Mouse (Mus musculus) embryonic fibroblast, embryonic 13.5 days (primary cell): ENCODE results near the gene Ap3m1. TPM values are rescaled to one million over a fixed set of nuclear protein-coding genes. Genes with fewer than 3 reads are reported as not detected.

Experiments used
- H3K27ac ChIP-seq: 2 replicates; pipeline ENCODE4 v1.5.1; 2012; ENCODE audit warnings: low read length, control low read depth, inconsistent platforms; ENCODE audit not compliant: insufficient read depth
- H3K4me1 ChIP-seq: 2 replicates; pipeline ENCODE4 v1.6.1; 2011; ENCODE audit warnings: low read length; ENCODE audit not compliant: control insufficient read depth, insufficient read depth
- H3K4me3 ChIP-seq: 2 replicates; pipeline ENCODE4 v1.5.1; 2011; ENCODE audit warnings: mild to moderate bottlenecking, control low read depth, low read length; ENCODE audit not compliant: insufficient read depth
- CTCF ChIP-seq: IDR thresholded peaks from 2 replicates; pipeline ENCODE4 v1.5.1; 2011; ENCODE audit warnings: mild to moderate bottlenecking, control low read depth, low read length, moderate library complexity, borderline replicate concordance; ENCODE audit not compliant: insufficient read depth
- POLR2A ChIP-seq: IDR thresholded peaks from 2 replicates; pipeline ENCODE4 v1.6.1; 2011; ENCODE audit warnings: low read depth, mild to moderate bottlenecking, control low read depth, low read length, moderate library complexity
- polyA plus RNA-seq: library from polyadenylated mRNA; stranded (reverse); fragments of >200 nt; gene quantifications from 2 replicates; pipeline ENCODE4 v1.2.4, GENCODE M21; 2011; ENCODE audit warnings: low read depth; ENCODE audit not compliant: missing spikeins, insufficient read length

Gene Ap3m1
- polyA plus RNA-seq, 1 experiment = 102 TPM

GRCm38 (mm10) chr14:21087390-21088060 is 35.2 kb upstream of the Ap3m1 start:
- H3K4me1 ChIP-seq = peaks cover 26% of the 10 kb centered on the region
- TF ChIP-seq POLR2A (no peak), CTCF (no peak)
- H3K4me3 ChIP-seq = no peak overlapping the region
- H3K27ac ChIP-seq = peak overlapping the region; percentile 95

GRCm38 (mm10) chr14:21086827-21087351 is 34.6 kb upstream of the Ap3m1 start:
- TF ChIP-seq POLR2A (0 out of 2 replicates have a peak, but pooled peaks have one; percentile 10), CTCF (no peak)
- peak overlapping the region; percentile 95 for H3K27ac ChIP-seq
- no peak overlapping the region for H3K4me3 ChIP-seq
- peaks cover 30% of the 10 kb centered on the region for H3K4me1 ChIP-seq

DNA sequence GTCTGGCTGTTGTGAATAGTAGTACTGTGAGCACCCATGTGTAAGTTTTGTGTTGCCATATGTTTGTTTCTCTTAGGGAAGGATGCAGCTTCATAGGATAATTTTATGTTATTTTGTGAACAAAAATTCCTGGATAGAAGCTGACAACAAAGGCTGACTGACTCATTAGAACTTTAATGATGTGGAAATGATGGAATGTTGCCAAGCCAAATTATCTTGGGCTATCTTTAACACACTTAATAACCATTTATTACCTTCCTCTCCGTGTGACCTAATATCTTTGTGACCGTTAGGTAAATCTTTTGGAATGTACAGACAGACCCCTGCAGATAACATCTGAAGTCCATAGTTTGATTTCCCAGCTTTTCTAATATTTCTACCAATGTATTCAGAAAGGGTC is 33.8 kb upstream of the Ap3m1 start:
- TF ChIP-seq POLR2A = no peak
- TF ChIP-seq CTCF = no peak
- Histone ChIP-seq H3K4me1 (peaks cover 30% of the 10 kb centered on the region), H3K27ac (peak overlapping the region; percentile 95), H3K4me3 (no peak overlapping the region)

DNA sequence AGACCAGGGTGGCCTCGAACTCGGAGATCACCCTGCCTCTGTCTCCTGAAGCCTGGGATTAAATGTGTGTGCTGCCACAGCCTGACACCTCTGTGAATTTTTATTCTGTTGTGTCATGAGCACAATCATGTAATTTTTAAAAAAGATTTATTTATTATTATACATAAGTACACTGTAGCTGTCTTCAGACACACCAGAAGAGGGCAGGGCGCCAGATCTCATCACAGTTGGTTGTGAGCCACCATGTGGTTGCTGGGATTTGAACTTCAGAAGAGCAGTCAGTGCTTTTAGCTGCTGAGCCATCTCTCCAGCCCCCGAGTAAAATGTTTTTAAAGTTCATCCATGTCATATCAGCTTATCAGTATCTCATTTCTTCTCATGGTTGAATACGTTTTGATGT is 33.4 kb upstream of the Ap3m1 start:
- TF ChIP-seq POLR2A (no peak), CTCF (no peak)
- peaks cover 30% of the 10 kb centered on the region for H3K4me1 ChIP-seq
- peak overlapping the region; percentile 95 for H3K27ac ChIP-seq
- H3K4me3 ChIP-seq = no peak overlapping the region

- Histone ChIP-seq H3K27ac (peak overlapping the region; percentile 6), H3K4me3 (no peak overlapping the region), H3K4me1 (peaks cover 19% of the 10 kb centered on the region)
- TF ChIP-seq CTCF (no peak), POLR2A (no peak)
Measured at GRCm38 (mm10) chr14:21082823-21083222, 30.5 kb upstream of the Ap3m1 start.

GRCm38 (mm10) chr14:21078511-21078910 is 26.2 kb upstream of the Ap3m1 start:
- H3K4me1 ChIP-seq = peaks cover 11% of the 10 kb centered on the region
- TF ChIP-seq POLR2A (no peak), CTCF (no peak)
- H3K27ac ChIP-seq = no peak overlapping the region
- H3K4me3 ChIP-seq = no peak overlapping the region

DNA sequence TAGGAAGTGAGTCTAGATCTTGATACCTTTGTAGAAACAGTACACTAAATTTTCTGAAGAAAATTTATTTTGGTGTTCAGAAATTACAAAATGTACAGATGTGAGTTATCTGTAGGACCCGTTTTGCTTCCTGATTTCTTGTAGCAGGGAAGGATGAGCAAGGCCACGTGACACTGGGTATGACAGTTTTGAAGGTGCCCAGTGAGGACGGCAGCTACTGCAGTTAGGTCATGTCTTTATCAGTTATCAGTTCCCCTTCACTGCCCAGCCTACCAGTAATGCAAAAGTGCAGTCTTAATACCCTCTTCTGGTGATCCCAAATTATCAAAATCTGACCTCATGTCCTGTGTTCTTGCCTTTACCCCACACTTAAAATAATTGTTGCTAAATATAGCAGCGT is 25.6 kb upstream of the Ap3m1 start:
- peaks cover 5% of the 10 kb centered on the region for H3K4me1 ChIP-seq
- TF ChIP-seq CTCF = no peak
- TF ChIP-seq POLR2A = no peak
- H3K27ac ChIP-seq = no peak overlapping the region
- H3K4me3 ChIP-seq = no peak overlapping the region

DNA sequence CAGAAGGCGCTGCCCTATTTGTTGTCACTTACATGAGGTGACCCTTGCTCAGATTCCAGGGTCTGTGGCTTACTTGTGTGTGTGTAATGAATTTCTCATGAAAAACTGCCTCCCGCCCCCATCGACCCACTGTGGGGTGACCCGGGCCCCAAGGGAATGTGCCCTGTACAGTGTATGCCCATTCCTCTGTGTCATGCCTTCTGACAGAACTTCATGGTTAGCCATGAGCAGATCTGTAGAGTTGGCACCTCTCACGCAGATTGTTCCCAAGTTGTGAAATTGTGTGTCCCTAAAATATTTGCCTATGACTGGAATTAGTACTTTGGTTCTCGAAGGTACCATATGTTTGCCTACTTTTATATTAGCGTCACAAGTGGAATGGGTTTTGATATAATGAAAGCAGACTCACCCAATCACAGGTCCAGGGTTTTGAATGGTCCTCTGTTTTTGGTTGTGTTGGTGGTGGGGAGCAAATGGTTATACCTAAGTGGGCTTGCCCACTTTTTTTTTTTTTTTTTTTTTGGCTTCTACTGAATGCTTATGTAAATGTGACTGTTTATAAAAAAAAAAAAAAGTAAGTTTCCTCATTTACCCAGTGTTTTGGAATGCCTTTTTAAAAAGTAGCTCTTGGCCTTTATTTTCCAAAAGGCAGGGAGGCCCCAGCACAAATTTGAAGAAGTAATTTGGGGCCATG is 24.3 kb upstream of the Ap3m1 start:
- TF ChIP-seq CTCF (no peak), POLR2A (no peak)
- H3K27ac ChIP-seq = no peak overlapping the region

DNA sequence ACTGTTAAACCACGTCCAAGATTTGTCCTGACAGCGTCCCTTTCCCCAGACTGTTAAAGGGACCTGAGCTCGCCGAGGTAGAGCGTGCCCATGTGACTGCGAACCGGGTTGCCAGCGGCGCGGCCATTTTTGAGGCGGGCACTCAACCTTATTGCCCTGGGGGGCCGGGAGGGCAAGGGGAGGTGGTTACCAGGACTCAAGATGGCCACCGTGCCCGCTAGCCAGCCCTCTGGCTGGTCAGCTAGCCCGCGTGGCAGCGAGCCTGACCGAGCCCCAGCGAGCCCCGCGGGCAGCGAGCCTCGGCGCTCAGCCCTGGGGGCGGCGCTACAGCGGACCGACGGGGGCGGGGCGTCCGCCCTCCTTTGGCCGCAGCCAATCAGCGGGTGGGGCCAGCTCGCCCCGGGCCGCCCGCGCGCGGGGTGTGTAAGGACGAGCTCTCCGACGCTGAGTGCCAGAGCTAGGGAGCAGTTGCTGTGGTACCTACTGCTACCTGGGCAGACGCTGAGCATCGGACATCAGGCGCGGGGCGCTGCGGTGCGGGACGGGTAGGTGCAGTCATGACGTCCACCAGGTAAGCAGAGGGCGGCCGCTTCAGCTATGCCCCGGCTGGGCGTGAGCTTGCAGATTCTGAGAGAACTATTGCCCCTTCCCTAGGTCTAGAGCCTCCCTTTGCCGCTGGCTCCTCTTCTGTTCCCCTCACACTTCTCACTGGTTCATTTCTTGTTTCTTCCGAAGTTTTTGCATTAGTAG is 23.6 kb upstream of the Ap3m1 start:
- Histone ChIP-seq H3K4me1 (no peaks in the 10 kb centered on the region; the same call in 1 of the 2 replicates), H3K27ac (peak overlapping the region; percentile 62), H3K4me3 (peak overlapping the region; percentile 75)
- TF ChIP-seq POLR2A (peak; percentile 96), CTCF (no peak)

More for the DNA sequence above, 24.3 kb upstream of the Ap3m1 start:
- Histone ChIP-seq H3K4me1 (no peaks in the 10 kb centered on the region; the same call in 1 of the 2 replicates), H3K4me3 (peak overlapping the region; percentile 75)
